Mouse (Mus musculus): ENCODE measurements around the gene Cpd. TPM values are rescaled to one million over a fixed set of nuclear protein-coding genes. Genes with fewer than 3 reads are reported as not detected.
A peak's percentile ranks its signal among the peaks of the same experiment; 100 is the strongest.

Gene Cpd
- polyA plus RNA-seq, 1 experiment from 2014 or later = 11.6 TPM

- Histone ChIP-seq H3K27ac (peak overlapping the region; percentile 49), H3K27me3 (ENCODE audit: insufficient read depth, poor library complexity, severe bottlenecking) (no peaks in the 10 kb centered on the region), H3K4me1 (peaks cover 22% of the 10 kb centered on the region), H3K36me3 (peaks cover 5% of the 10 kb centered on the region), H3K4me3 (no peak overlapping the region), H3K9me3 (no peaks in the 10 kb centered on the region)
- 59% methylated on average over 6 of the region's 6 CpGs for WGBS
- no peak for DNase-seq (ENCODE audit: low spot score)
Measured at GRCm38 (mm10) chr11:76836317-76836716, 10.5 kb downstream of the Cpd start.

GRCm38 (mm10) chr11:76835868-76836267, 10.9 kb downstream of the Cpd start:
- 52% methylated on average over 5 of the region's 5 CpGs for WGBS
- H3K9me3 ChIP-seq = no peaks in the 10 kb centered on the region
- H3K4me3 ChIP-seq = no peak overlapping the region
- DNase-seq (ENCODE audit: low spot score) = no peak
- H3K27ac ChIP-seq = peak overlapping the region; percentile 49
- peaks cover 22% of the 10 kb centered on the region for H3K4me1 ChIP-seq
- peaks cover 5% of the 10 kb centered on the region for H3K36me3 ChIP-seq
- H3K27me3 ChIP-seq (ENCODE audit: insufficient read depth, poor library complexity, severe bottlenecking) = no peaks in the 10 kb centered on the region

GRCm38 (mm10) chr11:76834665-76835064, 12.2 kb downstream of the Cpd start:
- Histone ChIP-seq H3K27ac (no peak overlapping the region), H3K4me3 (no peak overlapping the region), H3K9me3 (no peaks in the 10 kb centered on the region), H3K36me3 (peaks cover 2% of the 10 kb centered on the region), H3K27me3 (ENCODE audit: insufficient read depth, poor library complexity, severe bottlenecking) (no peaks in the 10 kb centered on the region), H3K4me1 (peaks cover 18% of the 10 kb centered on the region)
- no peak for DNase-seq (ENCODE audit: low spot score)
- 77% methylated on average over 1 of the region's 1 CpGs for WGBS

DNA sequence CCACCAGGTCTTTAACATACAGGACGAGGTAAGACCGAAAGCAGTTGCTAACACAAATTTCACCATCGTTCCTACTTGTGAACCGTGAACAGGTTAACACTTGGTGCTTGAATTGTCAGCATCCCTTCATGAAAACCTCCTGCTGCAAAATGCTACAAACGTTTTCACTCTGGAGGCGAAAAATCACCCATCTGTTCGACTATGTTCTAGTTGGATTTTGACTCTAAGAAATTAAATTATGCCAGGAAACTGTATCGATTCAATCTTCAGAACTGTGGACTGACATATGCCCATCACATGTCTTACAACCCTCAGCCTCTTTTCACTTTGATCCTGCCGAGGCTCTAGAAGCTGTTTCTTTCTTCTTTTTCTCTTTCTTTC, 21.9 kb downstream of the Cpd start:
- H3K27ac ChIP-seq = no peak overlapping the region
- 84% methylated on average over 9 of the region's 9 CpGs for WGBS
- no peaks in the 10 kb centered on the region for H3K9me3 ChIP-seq
- no peaks in the 10 kb centered on the region for H3K27me3 ChIP-seq (ENCODE audit: insufficient read depth, poor library complexity, severe bottlenecking)
- no peaks in the 10 kb centered on the region for H3K36me3 ChIP-seq
- no peak for DNase-seq (ENCODE audit: low spot score)
- H3K4me3 ChIP-seq = no peak overlapping the region
- H3K4me1 ChIP-seq = peaks cover 23% of the 10 kb centered on the region

- no peak overlapping the region for H3K4me3 ChIP-seq
- no peak overlapping the region for H3K27ac ChIP-seq
- peaks cover 23% of the 10 kb centered on the region for H3K4me1 ChIP-seq
- WGBS = 81% methylated on average over 7 of the region's 7 CpGs
- no peaks in the 10 kb centered on the region for H3K27me3 ChIP-seq (ENCODE audit: insufficient read depth, poor library complexity, severe bottlenecking)
- no peaks in the 10 kb centered on the region for H3K9me3 ChIP-seq
- no peak for DNase-seq (ENCODE audit: low spot score)
- H3K36me3 ChIP-seq = no peaks in the 10 kb centered on the region
Measured at GRCm38 (mm10) chr11:76824238-76824884, 22.5 kb downstream of the Cpd start.

DNA sequence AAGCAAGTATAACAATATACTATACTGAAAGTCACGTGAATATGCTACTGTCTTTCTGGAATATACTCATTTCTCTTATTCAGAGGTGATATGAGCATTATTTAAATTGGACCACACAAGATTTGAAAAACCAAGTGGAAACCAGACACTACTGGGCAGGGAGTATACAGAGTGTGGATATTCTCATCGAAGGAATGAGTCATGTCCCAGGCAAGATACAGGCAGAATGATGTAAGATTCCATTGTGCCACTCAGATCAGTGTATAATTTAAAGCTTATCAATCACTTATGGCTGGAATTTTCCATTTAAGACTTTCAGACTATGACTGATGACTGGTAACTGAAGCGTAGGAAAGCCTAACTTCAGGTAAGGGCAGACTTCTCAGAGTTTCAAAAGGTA, 23.2 kb downstream of the Cpd start:
- Histone ChIP-seq H3K4me1 (peaks cover 23% of the 10 kb centered on the region), H3K27me3 (ENCODE audit: insufficient read depth, poor library complexity, severe bottlenecking) (no peaks in the 10 kb centered on the region), H3K27ac (no peak overlapping the region), H3K36me3 (no peaks in the 10 kb centered on the region), H3K9me3 (no peaks in the 10 kb centered on the region), H3K4me3 (no peak overlapping the region)
- no peak for DNase-seq (ENCODE audit: low spot score)
- 75% methylated on average over 3 of the region's 3 CpGs for WGBS

DNA sequence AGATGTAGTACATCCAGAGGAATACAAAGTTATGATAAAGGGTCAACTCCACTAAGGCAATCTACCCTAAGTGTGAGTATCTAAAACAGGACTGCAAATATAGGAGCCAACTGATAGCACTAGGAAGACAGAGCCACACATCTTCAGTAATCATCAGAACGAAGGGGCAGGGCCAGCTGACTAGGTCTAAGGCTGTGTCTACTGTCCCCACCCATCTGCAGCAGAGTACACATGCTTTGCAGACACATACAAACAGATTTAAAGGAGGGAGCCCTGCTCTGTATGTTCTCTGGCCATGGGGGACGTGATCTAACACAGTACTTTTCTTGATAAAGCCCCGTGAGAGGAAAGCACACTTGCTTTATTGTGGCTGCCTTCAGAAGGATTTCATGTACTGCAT, 25.5 kb downstream of the Cpd start:
- DNase-seq (ENCODE audit: low spot score) = no peak
- Histone ChIP-seq H3K27me3 (ENCODE audit: insufficient read depth, poor library complexity, severe bottlenecking) (no peaks in the 10 kb centered on the region), H3K27ac (no peak overlapping the region), H3K36me3 (no peaks in the 10 kb centered on the region), H3K4me1 (peaks cover 17% of the 10 kb centered on the region), H3K9me3 (no peaks in the 10 kb centered on the region), H3K4me3 (no peak overlapping the region)
- WGBS = 59% methylated on average over 3 of the region's 3 CpGs

DNA sequence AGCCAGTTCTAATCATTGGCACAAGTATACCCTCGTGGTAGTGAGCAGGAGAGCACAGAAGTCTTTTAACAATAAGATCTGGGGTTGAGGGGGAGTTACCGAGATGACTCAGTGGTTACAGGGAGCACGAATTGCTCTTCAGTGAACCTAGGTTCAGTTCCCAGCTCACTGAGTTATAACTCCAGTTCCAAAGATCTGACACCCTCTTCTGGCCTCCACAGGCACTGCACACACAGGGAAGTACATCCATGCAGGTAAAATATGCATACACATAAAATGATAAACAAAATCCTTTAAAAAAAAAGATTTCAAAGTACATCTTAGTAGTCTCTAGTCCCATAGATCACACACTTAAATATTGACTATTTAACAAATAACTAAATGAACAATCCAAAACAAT, 29.2 kb downstream of the Cpd start:
- Histone ChIP-seq H3K4me1 (peaks cover 6% of the 10 kb centered on the region), H3K27me3 (ENCODE audit: insufficient read depth, poor library complexity, severe bottlenecking) (no peaks in the 10 kb centered on the region), H3K27ac (no peak overlapping the region), H3K4me3 (no peak overlapping the region), H3K9me3 (no peaks in the 10 kb centered on the region), H3K36me3 (peaks cover 16% of the 10 kb centered on the region; the same call in 1 of the 2 replicates)
- no peak for DNase-seq (ENCODE audit: low spot score)
- WGBS = 87% methylated on average over 3 of the region's 3 CpGs

GRCm38 (mm10) chr11:76810706-76811495, 35.9 kb downstream of the Cpd start:
- no peaks in the 10 kb centered on the region for H3K27me3 ChIP-seq (ENCODE audit: insufficient read depth, poor library complexity, severe bottlenecking)
- DNase-seq (ENCODE audit: low spot score) = no peak
- H3K4me3 ChIP-seq = no peak overlapping the region
- 80% methylated on average over 9 of the region's 9 CpGs for WGBS
- no peaks in the 10 kb centered on the region for H3K9me3 ChIP-seq
- no peaks in the 10 kb centered on the region for H3K4me1 ChIP-seq
- H3K36me3 ChIP-seq = peaks cover 56% of the 10 kb centered on the region
- no peak overlapping the region for H3K27ac ChIP-seq

DNA sequence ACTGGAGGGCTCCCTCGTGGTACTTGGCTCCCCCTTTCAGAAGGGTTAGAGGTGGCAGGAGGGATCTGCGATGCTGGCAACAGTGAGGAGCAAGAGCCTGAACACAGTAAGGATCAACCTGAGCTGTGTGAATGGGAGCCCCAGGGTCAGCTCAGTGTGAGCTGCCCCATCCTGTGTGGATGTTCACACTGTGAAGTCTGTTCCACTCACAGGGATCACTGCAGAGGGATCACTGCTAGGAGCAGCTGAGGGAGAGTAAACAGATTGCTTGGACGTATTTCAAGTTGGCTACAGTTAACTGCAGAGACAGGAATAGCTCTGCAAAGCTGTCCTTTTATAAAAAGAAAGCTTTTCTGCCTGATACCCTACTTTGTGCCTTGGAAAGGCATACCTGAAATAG, 37.4 kb downstream of the Cpd start:
- no peaks in the 10 kb centered on the region for H3K9me3 ChIP-seq
- no peaks in the 10 kb centered on the region for H3K27me3 ChIP-seq (ENCODE audit: insufficient read depth, poor library complexity, severe bottlenecking)
- H3K4me1 ChIP-seq = no peaks in the 10 kb centered on the region
- DNase-seq (ENCODE audit: low spot score) = no peak
- WGBS = 60% methylated on average over 3 of the region's 3 CpGs
- H3K4me3 ChIP-seq = no peak overlapping the region
- H3K36me3 ChIP-seq = peaks cover 66% of the 10 kb centered on the region
- no peak overlapping the region for H3K27ac ChIP-seq

GRCm38 (mm10) chr11:76808550-76808949, 38.3 kb downstream of the Cpd start:
- no peak overlapping the region for H3K27ac ChIP-seq
- peaks cover 61% of the 10 kb centered on the region for H3K36me3 ChIP-seq
- H3K27me3 ChIP-seq (ENCODE audit: insufficient read depth, poor library complexity, severe bottlenecking) = no peaks in the 10 kb centered on the region
- WGBS = 88% methylated on average over 7 of the region's 7 CpGs
- no peak overlapping the region for H3K4me3 ChIP-seq
- H3K9me3 ChIP-seq = no peaks in the 10 kb centered on the region
- no peaks in the 10 kb centered on the region for H3K4me1 ChIP-seq
- DNase-seq (ENCODE audit: low spot score) = no peak

- Histone ChIP-seq H3K4me1 (no peaks in the 10 kb centered on the region), H3K27me3 (ENCODE audit: insufficient read depth, poor library complexity, severe bottlenecking) (no peaks in the 10 kb centered on the region), H3K4me3 (no peak overlapping the region), H3K9me3 (no peaks in the 10 kb centered on the region), H3K36me3 (peaks cover 64% of the 10 kb centered on the region), H3K27ac (no peak overlapping the region)
- 85% methylated on average over 3 of the region's 3 CpGs for WGBS
- DNase-seq (ENCODE audit: low spot score) = no peak
Measured at GRCm38 (mm10) chr11:76807007-76807679, 39.7 kb downstream of the Cpd start.

DNA sequence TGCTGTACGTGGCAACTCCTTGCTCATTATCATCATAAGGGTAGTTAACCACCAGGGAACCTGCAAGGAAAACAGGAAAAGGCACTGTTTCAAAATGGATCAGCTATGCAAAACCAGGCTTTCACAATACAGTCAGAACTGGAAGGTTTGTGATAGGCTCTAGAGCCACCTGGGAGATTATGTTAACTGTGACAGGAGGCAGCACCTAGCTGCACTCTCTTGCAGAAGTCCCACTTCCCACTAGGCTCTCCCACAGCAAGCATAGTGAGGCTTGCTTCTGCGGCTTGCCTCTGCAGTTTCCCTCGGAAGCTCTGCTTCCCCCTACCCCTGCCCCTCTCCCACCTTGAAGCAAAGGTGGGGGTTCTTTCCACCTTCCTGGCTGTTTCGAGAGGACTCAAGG, 40.8 kb downstream of the Cpd start:
- Histone ChIP-seq H3K4me3 (no peak overlapping the region), H3K4me1 (no peaks in the 10 kb centered on the region), H3K27me3 (ENCODE audit: insufficient read depth, poor library complexity, severe bottlenecking) (no peaks in the 10 kb centered on the region), H3K9me3 (no peaks in the 10 kb centered on the region), H3K27ac (no peak overlapping the region), H3K36me3 (peaks cover 62% of the 10 kb centered on the region)
- 83% methylated on average over 4 of the region's 4 CpGs for WGBS
- DNase-seq (ENCODE audit: low spot score) = no peak

Data from heart, embryonic 10.5 days (tissue).